Comparison of ENCODE assay signal across 8 mouse cellular contexts in genomic region chr16:94743853-94744501, GRCm38 (mm10).
A peak's percentile ranks its signal among the peaks of the same experiment; 100 is the strongest.
DNase-seq lines count a peak whose midpoint lies in the region; ATAC-seq lines count a peak whose summit lies in the region.

No protein-coding gene starts in this region.

- H3K27ac ChIP-seq in forebrain, embryonic 14.5 days (ENCODE audit: low read depth, low read length): no peak overlapping the region
- H3K27ac ChIP-seq in intestine, embryonic 16.5 days (ENCODE audit: low read length): no peak overlapping the region
- no peak overlapping the region for H3K27ac ChIP-seq in limb, embryonic 13.5 days
- no peak overlapping the region for H3K27ac ChIP-seq in midbrain, embryonic 14.5 days (replicated peaks; ENCODE audit: low read depth, low read length)

- no peaks in the 10 kb centered on the region for H3K36me3 ChIP-seq in forebrain, embryonic 14.5 days (ENCODE audit: control insufficient read depth, insufficient read depth, low read length)
- H3K36me3 ChIP-seq in intestine, embryonic 16.5 days (ENCODE audit: control insufficient read depth, insufficient read depth, low read length): no peaks in the 10 kb centered on the region
- H3K36me3 ChIP-seq in limb, embryonic 13.5 days: no peaks in the 10 kb centered on the region
- H3K36me3 ChIP-seq in midbrain, embryonic 14.5 days (ENCODE audit: control insufficient read depth, insufficient read depth, low read length): no peaks in the 10 kb centered on the region

- peak; percentile 47 to 59 for DNase-seq in heart, adult 18-20 months
- no peak for DNase-seq in heart, postnatal 25 days (ENCODE audit: low spot score)
- peak; percentile 63 for DNase-seq in forebrain, embryonic 14.5 days (ENCODE audit: low spot score)
- peak; percentile 69 for DNase-seq in midbrain, embryonic 14.5 days
- DNase-seq in spleen, adult 18-20 months: no peak

- 0 out of 2 replicates have a peak overlapping the region, but pooled peaks have one; percentile 5 for H3K4me3 ChIP-seq in forebrain, embryonic 14.5 days (ENCODE audit: low read depth, low read length)
- H3K4me3 ChIP-seq in intestine, embryonic 16.5 days (ENCODE audit: low read length): peak overlapping the region; percentile 22; the same call in 1 of the 2 replicates
- peak overlapping the region; percentile 31 for H3K4me3 ChIP-seq in limb, embryonic 13.5 days
- no peak overlapping the region for H3K4me3 ChIP-seq in midbrain, embryonic 14.5 days (replicated peaks; ENCODE audit: low read depth, low read length)

- no peaks in the 10 kb centered on the region for H3K4me1 ChIP-seq in forebrain, embryonic 14.5 days (ENCODE audit: control insufficient read depth, insufficient read depth, low read length)
- peaks cover 4% of the 10 kb centered on the region for H3K4me1 ChIP-seq in intestine, embryonic 16.5 days (ENCODE audit: control insufficient read depth, insufficient read depth, low read length)
- peaks cover 11% of the 10 kb centered on the region for H3K4me1 ChIP-seq in limb, embryonic 13.5 days
- no peaks in the 10 kb centered on the region for H3K4me1 ChIP-seq in midbrain, embryonic 14.5 days (ENCODE audit: control insufficient read depth, insufficient read depth, low read length)

- 4% methylated on average over 11 of the region's 11 CpGs for WGBS in forebrain, embryonic 14.5 days
- 3% methylated on average over 11 of the region's 11 CpGs for WGBS in intestine, embryonic 16.5 days
- 2% methylated on average over 11 of the region's 11 CpGs for WGBS in limb, embryonic 13.5 days
- 6% methylated on average over 11 of the region's 11 CpGs for WGBS in midbrain, embryonic 14.5 days

- H3K27me3 ChIP-seq in forebrain, embryonic 14.5 days (replicated peaks; ENCODE audit: control insufficient read depth, insufficient read depth, low read length): no peaks in the 10 kb centered on the region
- no peaks in the 10 kb centered on the region for H3K27me3 ChIP-seq in intestine, embryonic 16.5 days (replicated peaks; ENCODE audit: control insufficient read depth, insufficient read depth, low read length)
- no peaks in the 10 kb centered on the region for H3K27me3 ChIP-seq in limb, embryonic 13.5 days
- no peaks in the 10 kb centered on the region for H3K27me3 ChIP-seq in midbrain, embryonic 14.5 days (ENCODE audit: control insufficient read depth, insufficient read depth, low read length)

- peak overlapping the region; percentile 33 for H3K4me2 ChIP-seq in forebrain, embryonic 14.5 days (ENCODE audit: low read length)
- H3K4me2 ChIP-seq in intestine, embryonic 16.5 days (ENCODE audit: low read depth, low read length): peak overlapping the region; percentile 39
- peak overlapping the region; percentile 55 for H3K4me2 ChIP-seq in limb, embryonic 13.5 days (replicated peaks)
- H3K4me2 ChIP-seq in midbrain, embryonic 14.5 days (ENCODE audit: low read length): peak overlapping the region; percentile 33

- no peaks in the 10 kb centered on the region for H3K9me3 ChIP-seq in forebrain, embryonic 14.5 days (replicated peaks; ENCODE audit: control insufficient read depth, low read length)
- H3K9me3 ChIP-seq in intestine, embryonic 16.5 days (ENCODE audit: control insufficient read depth, low read length): no peaks in the 10 kb centered on the region
- no peaks in the 10 kb centered on the region for H3K9me3 ChIP-seq in limb, embryonic 13.5 days
- H3K9me3 ChIP-seq in midbrain, embryonic 14.5 days (ENCODE audit: control insufficient read depth, low read length): no peaks in the 10 kb centered on the region

- intact Hi-C loops in heart, postnatal 25 days (cut with DNase I): no loop called here

- H3K9ac ChIP-seq in forebrain, embryonic 14.5 days (ENCODE audit: low read length): no peak overlapping the region
- peak overlapping the region; percentile 45 for H3K9ac ChIP-seq in intestine, embryonic 16.5 days (ENCODE audit: low read depth, low read length)
- no peak overlapping the region for H3K9ac ChIP-seq in limb, embryonic 13.5 days
- H3K9ac ChIP-seq in midbrain, embryonic 14.5 days (replicated peaks; ENCODE audit: low read length): no peak overlapping the region

- ATAC-seq in cerebellum, adult (ENCODE audit: insufficient number of reproducible peaks, low FRiP score, low TSS enrichment): peak; percentile 68
- ATAC-seq in forebrain, embryonic 14.5 days: peak; percentile 52; the same call in 1 of the 2 replicates
- peak; percentile 62 for ATAC-seq in intestine, embryonic 16.5 days
- ATAC-seq in limb, embryonic 13.5 days (ENCODE audit: low FRiP score, low read depth): peak; percentile 28; the same call in 1 of the 2 replicates
- ATAC-seq in midbrain, embryonic 14.5 days (ENCODE audit: low FRiP score, low TSS enrichment): no peak

Comparison
In these comparisons a context has a peak if more than half of its experiments do, and no peak if none do; other contexts are left out.
1. DNase-seq: peak in heart, adult 18-20 months (2 of 2), forebrain, embryonic 14.5 days (single experiment) and midbrain, embryonic 14.5 days (single experiment); none in heart, postnatal 25 days (single experiment) and spleen, adult 18-20 months (0 of 2).
2. Peak in every context shown above with its lines, with median percentiles within 50 percentile points of each other: H3K4me2 ChIP-seq.